Mouse (Mus musculus): ENCODE results near the gene Phldb2. TPM values are rescaled to one million over a fixed set of nuclear protein-coding genes. Genes with fewer than 3 reads are reported as not detected.
A peak's percentile ranks its signal among the peaks of the same experiment; 100 is the strongest.

Phldb2 gene
- 35.2 and 43.7 TPM in 2 replicates for polyA plus RNA-seq (2014; fragmentation: Nextera tagmentation; extraction: Ambion mirVana)

GRCm38 (mm10) chr16:45953394-45953793, at the start of gene Phldb2:
TSS of gene Phldb2 (minus strand) at chr16:45953598.
- Histone ChIP-seq H3K4me3 (ENCODE audit: low read depth, low read length) (peak within 1 kb of the TSS; percentile 3), H3K36me3 (ENCODE audit: control insufficient read depth, insufficient read depth, low read length) (no peaks in the 10 kb centered on the region), H3K27me3 (replicated peaks; ENCODE audit: control insufficient read depth, insufficient read depth, low read length) (no peaks in the 10 kb centered on the region), H3K4me2 (ENCODE audit: low read length) (peak within 1 kb of the TSS; percentile 28), H3K4me1 (replicated peaks; ENCODE audit: control insufficient read depth, insufficient read depth, low read length) (no peaks in the 10 kb centered on the region), H3K27ac (ENCODE audit: low read depth) (peak within 1 kb of the TSS; percentile 72), H3K9ac (ENCODE audit: low read length) (no peak within 1 kb of the TSS), H3K9me3 (ENCODE audit: control insufficient read depth, low read length) (no peaks in the 10 kb centered on the region)
- ATAC-seq (replicated peaks; ENCODE audit: low FRiP score, low TSS enrichment, low read depth) (peak; percentile 59; the same call in 1 of the 2 replicates), DNase-seq (ENCODE audit: low spot score) (no peak)
- 67% methylated on average over 4 of the region's 4 CpGs for WGBS

DNA sequence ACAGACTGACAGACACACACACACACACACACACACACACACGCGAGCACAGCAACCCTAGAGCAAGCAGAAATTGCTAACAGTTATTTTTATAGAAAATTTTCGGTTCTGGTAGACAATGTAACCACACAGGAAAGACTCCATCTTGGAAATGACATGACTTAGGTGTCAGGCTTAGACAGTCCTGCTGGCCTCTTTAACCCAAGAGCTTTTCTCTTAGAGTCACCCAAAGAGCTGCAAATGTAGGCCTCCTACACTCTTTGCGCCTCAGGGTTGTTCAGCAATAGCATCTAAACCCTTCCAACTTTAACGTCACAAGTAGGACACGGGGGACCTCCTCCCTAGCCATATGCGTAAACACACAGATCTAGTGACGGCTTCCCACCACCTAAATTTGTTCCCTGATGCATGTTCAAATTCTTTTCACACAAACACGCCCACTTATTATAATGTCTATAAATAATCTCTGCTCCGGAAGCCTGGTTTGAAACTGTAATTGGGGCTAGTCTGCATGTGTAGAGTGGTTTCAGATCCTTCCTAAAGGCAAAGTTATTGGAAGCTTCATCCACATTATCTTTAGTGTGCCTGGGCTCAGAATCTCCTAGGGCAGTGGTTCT, 48.3 kb upstream of the Phldb2 start:
- no peak for ATAC-seq (replicated peaks; ENCODE audit: low FRiP score, low TSS enrichment, low read depth)
- no peak overlapping the region for H3K9ac ChIP-seq (ENCODE audit: low read length)
- no peaks in the 10 kb centered on the region for H3K36me3 ChIP-seq (ENCODE audit: control insufficient read depth, insufficient read depth, low read length)
- DNase-seq (ENCODE audit: low spot score): no peak
- H3K9me3 ChIP-seq (ENCODE audit: control insufficient read depth, low read length): no peaks in the 10 kb centered on the region
- no peak overlapping the region for H3K27ac ChIP-seq (ENCODE audit: low read depth)
- no peak overlapping the region for H3K4me3 ChIP-seq (ENCODE audit: low read depth, low read length)
- no peaks in the 10 kb centered on the region for H3K4me1 ChIP-seq (replicated peaks; ENCODE audit: control insufficient read depth, insufficient read depth, low read length)
- H3K27me3 ChIP-seq (replicated peaks; ENCODE audit: control insufficient read depth, insufficient read depth, low read length): no peaks in the 10 kb centered on the region
- no peak overlapping the region for H3K4me2 ChIP-seq (ENCODE audit: low read length)
- WGBS: 82% methylated on average over 10 of the region's 10 CpGs

- DNase-seq (ENCODE audit: low spot score) (no peak), ATAC-seq (replicated peaks; ENCODE audit: low FRiP score, low TSS enrichment, low read depth) (no peak)
- Histone ChIP-seq H3K4me2 (ENCODE audit: low read length) (no peak overlapping the region), H3K36me3 (ENCODE audit: control insufficient read depth, insufficient read depth, low read length) (no peaks in the 10 kb centered on the region), H3K4me3 (ENCODE audit: low read depth, low read length) (no peak overlapping the region), H3K9me3 (ENCODE audit: control insufficient read depth, low read length) (no peaks in the 10 kb centered on the region), H3K27ac (ENCODE audit: low read depth) (no peak overlapping the region), H3K27me3 (replicated peaks; ENCODE audit: control insufficient read depth, insufficient read depth, low read length) (no peaks in the 10 kb centered on the region), H3K4me1 (replicated peaks; ENCODE audit: control insufficient read depth, insufficient read depth, low read length) (no peaks in the 10 kb centered on the region), H3K9ac (ENCODE audit: low read length) (no peak overlapping the region)
- 91% methylated on average over 3 of the region's 3 CpGs for WGBS
These were observed 47.6 kb upstream of the Phldb2 start for GRCm38 (mm10) chr16:46000976-46001375.

DNA sequence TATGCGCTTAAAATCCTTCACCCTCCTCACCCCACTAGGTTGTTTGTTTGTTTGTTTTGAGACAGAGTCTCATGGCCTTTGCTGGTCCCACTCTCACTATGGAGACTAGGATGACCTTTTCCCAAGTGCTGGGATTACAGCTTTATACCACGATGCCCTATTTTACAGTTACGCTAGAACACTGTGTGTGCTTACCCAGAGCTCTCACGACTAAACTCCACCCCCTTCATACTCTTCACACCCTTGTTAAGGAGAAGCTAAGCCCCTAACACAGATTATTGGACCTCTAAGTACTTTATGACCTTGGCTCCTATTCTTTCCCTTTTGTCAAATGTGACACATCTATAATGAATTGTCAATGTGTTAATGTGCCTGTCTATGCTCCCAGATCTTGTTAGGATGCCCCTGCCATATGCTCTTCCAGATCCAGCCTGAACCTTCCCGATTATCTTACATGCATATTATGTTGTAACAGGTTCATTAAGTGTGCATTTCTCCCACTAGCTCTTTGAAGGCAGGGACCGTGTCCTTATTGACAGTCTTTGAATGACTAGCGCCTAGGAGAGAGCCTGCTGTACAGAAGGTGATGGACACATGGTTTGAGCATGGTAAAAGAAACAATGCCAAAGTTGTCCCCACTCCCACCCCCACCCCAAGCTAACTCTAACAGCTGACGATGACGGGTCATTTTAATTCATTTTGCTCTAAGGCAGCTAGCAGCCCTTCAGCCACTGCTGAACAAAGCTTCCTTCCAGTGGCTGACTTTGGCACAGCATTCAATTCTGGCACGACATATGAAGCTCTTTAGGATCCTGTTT, 46.2 kb upstream of the Phldb2 start:
- no peak overlapping the region for H3K9ac ChIP-seq (ENCODE audit: low read length)
- H3K4me1 ChIP-seq (replicated peaks; ENCODE audit: control insufficient read depth, insufficient read depth, low read length): no peaks in the 10 kb centered on the region
- no peak for ATAC-seq (replicated peaks; ENCODE audit: low FRiP score, low TSS enrichment, low read depth)
- no peaks in the 10 kb centered on the region for H3K27me3 ChIP-seq (replicated peaks; ENCODE audit: control insufficient read depth, insufficient read depth, low read length)
- H3K36me3 ChIP-seq (ENCODE audit: control insufficient read depth, insufficient read depth, low read length): no peaks in the 10 kb centered on the region
- H3K4me3 ChIP-seq (ENCODE audit: low read depth, low read length): no peak overlapping the region
- DNase-seq (ENCODE audit: low spot score): no peak
- H3K4me2 ChIP-seq (ENCODE audit: low read length): no peak overlapping the region
- no peak overlapping the region for H3K27ac ChIP-seq (ENCODE audit: low read depth)
- 73% methylated on average over 10 of the region's 10 CpGs for WGBS
- H3K9me3 ChIP-seq (ENCODE audit: control insufficient read depth, low read length): no peaks in the 10 kb centered on the region

DNA sequence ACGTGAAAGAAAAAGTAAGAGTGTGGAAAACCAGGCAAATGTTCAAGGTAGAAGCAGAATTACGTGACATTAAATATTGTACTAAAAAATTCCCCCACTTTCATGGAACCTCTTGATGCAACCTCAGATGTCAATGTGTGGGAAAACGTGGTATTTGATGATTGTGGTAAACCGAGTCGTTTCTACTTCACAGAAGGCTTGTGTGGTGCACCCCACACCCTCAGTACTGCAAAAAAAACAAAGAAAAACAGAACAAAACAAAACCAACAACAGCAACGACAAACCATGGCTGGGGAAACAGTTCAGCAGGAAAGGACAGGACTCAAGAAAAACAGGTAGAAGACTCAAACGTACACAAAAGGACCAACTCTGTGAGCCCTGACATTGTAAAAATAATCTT, 44.8 kb upstream of the Phldb2 start:
- H3K9ac ChIP-seq (ENCODE audit: low read length): no peak overlapping the region
- no peak for DNase-seq (ENCODE audit: low spot score)
- H3K4me1 ChIP-seq (replicated peaks; ENCODE audit: control insufficient read depth, insufficient read depth, low read length): no peaks in the 10 kb centered on the region
- H3K4me2 ChIP-seq (ENCODE audit: low read length): no peak overlapping the region
- H3K36me3 ChIP-seq (ENCODE audit: control insufficient read depth, insufficient read depth, low read length): no peaks in the 10 kb centered on the region
- no peak overlapping the region for H3K4me3 ChIP-seq (ENCODE audit: low read depth, low read length)
- no peak overlapping the region for H3K27ac ChIP-seq (ENCODE audit: low read depth)
- 83% methylated on average over 7 of the region's 7 CpGs for WGBS
- H3K9me3 ChIP-seq (ENCODE audit: control insufficient read depth, low read length): no peaks in the 10 kb centered on the region
- no peaks in the 10 kb centered on the region for H3K27me3 ChIP-seq (replicated peaks; ENCODE audit: control insufficient read depth, insufficient read depth, low read length)
- ATAC-seq (replicated peaks; ENCODE audit: low FRiP score, low TSS enrichment, low read depth): no peak

GRCm38 (mm10) chr16:45990901-45991676, 37.7 kb upstream of the Phldb2 start:
- Histone ChIP-seq H3K27ac (ENCODE audit: low read depth) (no peak overlapping the region), H3K36me3 (ENCODE audit: control insufficient read depth, insufficient read depth, low read length) (no peaks in the 10 kb centered on the region), H3K4me3 (ENCODE audit: low read depth, low read length) (no peak overlapping the region), H3K27me3 (replicated peaks; ENCODE audit: control insufficient read depth, insufficient read depth, low read length) (no peaks in the 10 kb centered on the region), H3K9ac (ENCODE audit: low read length) (no peak overlapping the region), H3K4me2 (ENCODE audit: low read length) (no peak overlapping the region), H3K9me3 (ENCODE audit: control insufficient read depth, low read length) (no peaks in the 10 kb centered on the region), H3K4me1 (replicated peaks; ENCODE audit: control insufficient read depth, insufficient read depth, low read length) (no peaks in the 10 kb centered on the region)
- WGBS: 49% methylated on average over 10 of the region's 10 CpGs
- no peak for ATAC-seq (replicated peaks; ENCODE audit: low FRiP score, low TSS enrichment, low read depth)
- DNase-seq (ENCODE audit: low spot score): no peak

DNA sequence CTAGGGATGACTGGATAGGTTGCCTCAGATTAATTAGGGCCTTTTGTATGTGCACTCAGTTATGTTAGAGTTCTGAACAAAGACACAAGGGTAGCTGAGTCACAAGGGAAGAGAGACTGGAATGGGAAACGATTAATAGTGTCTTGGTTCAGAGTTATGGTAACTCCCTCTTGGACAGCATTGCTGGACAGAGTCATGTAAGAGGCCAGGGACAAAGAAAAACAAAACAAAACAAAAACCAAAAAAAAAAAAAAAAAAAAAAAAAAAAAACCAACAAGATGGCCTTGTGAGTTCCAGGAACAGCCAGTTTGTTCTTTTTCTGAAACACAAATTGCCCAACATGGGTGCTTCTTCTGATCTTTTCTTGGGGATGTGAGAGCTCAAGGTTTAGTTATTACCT, 32.8 kb upstream of the Phldb2 start:
- 83% methylated on average over 1 of the region's 1 CpGs for WGBS
- Histone ChIP-seq H3K9me3 (ENCODE audit: control insufficient read depth, low read length) (no peaks in the 10 kb centered on the region), H3K4me1 (replicated peaks; ENCODE audit: control insufficient read depth, insufficient read depth, low read length) (no peaks in the 10 kb centered on the region), H3K27ac (ENCODE audit: low read depth) (no peak overlapping the region), H3K36me3 (ENCODE audit: control insufficient read depth, insufficient read depth, low read length) (no peaks in the 10 kb centered on the region), H3K4me2 (ENCODE audit: low read length) (no peak overlapping the region), H3K27me3 (replicated peaks; ENCODE audit: control insufficient read depth, insufficient read depth, low read length) (no peaks in the 10 kb centered on the region), H3K9ac (ENCODE audit: low read length) (no peak overlapping the region), H3K4me3 (ENCODE audit: low read depth, low read length) (no peak overlapping the region)
- ATAC-seq (replicated peaks; ENCODE audit: low FRiP score, low TSS enrichment, low read depth) (no peak), DNase-seq (ENCODE audit: low spot score) (no peak)

DNA sequence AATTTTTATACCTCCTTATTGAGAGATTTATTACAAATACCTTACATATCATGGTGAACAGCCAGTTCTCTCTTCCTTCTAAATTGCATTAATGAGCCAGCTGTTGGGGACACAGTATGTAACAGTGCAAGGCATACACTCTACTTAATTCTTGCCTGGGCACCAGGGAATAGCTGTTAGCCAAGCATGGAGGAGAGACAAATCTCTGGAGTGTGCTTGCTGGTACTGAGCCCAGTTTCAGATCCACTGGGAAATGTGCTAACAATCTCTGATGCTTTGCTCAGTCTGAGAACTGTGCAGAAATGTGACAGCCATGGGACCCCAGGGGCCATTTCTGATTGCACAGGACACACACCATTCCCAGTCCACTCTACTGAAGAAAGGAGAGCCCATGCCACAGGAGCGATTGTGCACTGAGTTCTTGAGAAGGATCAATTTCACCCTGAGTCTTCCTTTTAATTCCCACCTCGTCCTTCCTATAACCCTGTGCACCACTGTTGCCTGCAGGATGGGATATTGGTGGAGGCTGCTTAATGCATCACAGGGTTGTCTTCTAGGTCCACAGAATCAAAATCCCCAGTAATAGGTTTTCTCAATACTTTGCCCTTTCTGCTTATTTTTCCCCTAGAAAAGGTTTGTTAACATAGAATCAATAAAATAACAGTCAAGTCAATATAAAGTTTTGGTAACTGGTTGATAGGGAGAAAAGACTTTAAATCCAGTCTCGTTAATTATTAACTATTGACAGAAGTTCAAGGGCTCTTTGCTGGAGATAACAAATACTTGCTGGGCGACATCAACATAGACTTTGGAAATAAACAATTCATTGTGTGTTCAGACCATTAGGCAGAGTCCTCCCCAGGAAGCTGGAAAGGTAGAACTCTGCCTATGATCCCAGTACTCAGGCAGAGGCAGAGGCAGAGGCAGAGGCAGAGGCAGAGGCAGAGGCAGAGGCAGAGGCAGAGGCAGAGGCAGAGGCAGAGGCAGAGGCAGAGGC, 31.5 kb upstream of the Phldb2 start:
- H3K9ac ChIP-seq (ENCODE audit: low read length): no peak overlapping the region
- H3K27ac ChIP-seq (ENCODE audit: low read depth): no peak overlapping the region
- no peaks in the 10 kb centered on the region for H3K4me1 ChIP-seq (replicated peaks; ENCODE audit: control insufficient read depth, insufficient read depth, low read length)
- no peak; the same call in 1 of the 2 replicates for ATAC-seq (replicated peaks; ENCODE audit: low FRiP score, low TSS enrichment, low read depth)
- 71% methylated on average over 4 of the region's 4 CpGs for WGBS
- no peak overlapping the region for H3K4me2 ChIP-seq (ENCODE audit: low read length)
- H3K36me3 ChIP-seq (ENCODE audit: control insufficient read depth, insufficient read depth, low read length): no peaks in the 10 kb centered on the region
- no peak for DNase-seq (ENCODE audit: low spot score)
- no peak overlapping the region for H3K4me3 ChIP-seq (ENCODE audit: low read depth, low read length)
- no peaks in the 10 kb centered on the region for H3K27me3 ChIP-seq (replicated peaks; ENCODE audit: control insufficient read depth, insufficient read depth, low read length)
- H3K9me3 ChIP-seq (ENCODE audit: control insufficient read depth, low read length): no peaks in the 10 kb centered on the region
